Mouse (Mus musculus) lung, postnatal 0 days (tissue): Measurements from ENCODE around the gene Gnpat. TPM values are rescaled to one million over a fixed set of nuclear protein-coding genes. Genes with fewer than 3 reads are reported as not detected.

Experiments
- ATAC-seq: fragments of 200-750 bp; cut with Nextera tagmentation; 2 replicates; pipeline ENCODE4 v1.8.0; 2017; ENCODE audit warnings: moderate library complexity
- DNase-seq: peaks from one replicate; pipeline ENCODE4 v3.0.0-alpha.2; 2016; ENCODE audit warnings: low spot score
- H3K27ac ChIP-seq: fragments of 300-500 bp; sonication (generic); 2 replicates; pipeline ENCODE4 v1.5.1; 2014; ENCODE audit warnings: antibody characterized with exemption, mild to moderate bottlenecking, low read length, mixed read lengths
- H3K27me3 ChIP-seq: fragments of 300-500 bp; sonication (generic); replicated peaks from 2 replicates; pipeline ENCODE4 v1.6.1; 2014; ENCODE audit warnings: low read length, mixed read lengths; ENCODE audit not compliant: insufficient read depth
- H3K36me3 ChIP-seq: fragments of 300-500 bp; sonication (generic); 2 replicates; pipeline ENCODE4 v1.6.1; 2014; ENCODE audit warnings: low read length, mixed read lengths; ENCODE audit not compliant: insufficient read depth
- H3K4me1 ChIP-seq: fragments of 300-500 bp; sonication (generic); 2 replicates; pipeline ENCODE4 v1.6.1; 2014; ENCODE audit warnings: antibody characterized with exemption, low read depth, low read length, mixed read lengths; ENCODE audit not compliant: insufficient read depth
- H3K4me2 ChIP-seq: fragments of 300-500 bp; sonication (generic); replicated peaks from 2 replicates; pipeline ENCODE4 v1.6.1; 2014; ENCODE audit warnings: low read depth, mild to moderate bottlenecking, low read length, moderate library complexity, mixed read lengths
- H3K4me3 ChIP-seq: fragments of 300-500 bp; sonication (generic); 2 replicates; pipeline ENCODE4 v1.5.1; 2014; ENCODE audit warnings: low read depth, low read length
- H3K9ac ChIP-seq: fragments of 300-500 bp; sonication (generic); replicated peaks from 2 replicates; pipeline ENCODE4 v1.6.1; 2014; ENCODE audit warnings: low read depth, mild to moderate bottlenecking
- H3K9me3 ChIP-seq: fragments of 300-500 bp; sonication (generic); 2 replicates; pipeline ENCODE4 v1.6.1; 2016; ENCODE audit warnings: low read length, mixed read lengths
- CTCF ChIP-seq: IDR thresholded peaks from 2 replicates; pipeline ENCODE4 v1.5.1; 2016; ENCODE audit warnings: antibody characterized with exemption, mild to moderate bottlenecking
- EP300 ChIP-seq: IDR thresholded peaks from 2 replicates; pipeline ENCODE4 v1.6.1; 2016; ENCODE audit warnings: antibody characterized with exemption, mild to moderate bottlenecking, control low read depth
- WGBS: fragments of 180-500 bp; shearing (Covaris S2); extraction: QIAGEN DNeasy Blood & Tissue Kit; methylation state at CpG from one replicate; pipeline ENCODE4 v1.1.7; 2014; 5-methylcytosine and 5-hydroxymethylcytosine counted together
- polyA plus RNA-seq: library from polyadenylated mRNA; unstranded; fragments of >200 nt; fragmentation: Nextera tagmentation; extraction: Ambion mirVana; gene quantifications from 2 replicates; pipeline ENCODE4 v1.2.1, GENCODE M21; 2015

The Gnpat gene
- polyA plus RNA-seq, 1 experiment from 2014 or later: 71.5 TPM

DNA sequence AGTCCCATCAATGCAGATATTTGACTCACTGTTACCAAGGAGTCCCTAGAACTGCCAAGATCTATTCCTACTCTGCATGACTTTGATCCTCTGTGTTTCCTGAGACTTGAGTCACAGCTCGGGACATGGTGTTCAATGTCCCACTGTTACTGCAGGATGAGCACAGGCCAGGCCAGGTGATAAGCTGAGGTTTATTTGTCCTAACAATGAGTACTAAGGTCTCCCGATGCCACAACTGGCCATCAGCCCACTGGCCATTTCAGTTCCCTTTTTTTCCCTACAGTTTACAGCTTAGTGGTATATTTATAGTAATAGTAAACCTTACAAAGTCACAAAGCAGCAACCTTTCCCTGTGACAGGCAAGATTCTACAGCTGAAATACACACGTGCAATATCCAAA is 69.6 kb downstream of the Gnpat start:
- H3K4me3 ChIP-seq: no peak overlapping the region
- no peaks in the 10 kb centered on the region for H3K9me3 ChIP-seq
- TF ChIP-seq CTCF: no peak
- no peak for TF ChIP-seq EP300
- ATAC-seq (no peak), DNase-seq (no peak)
- H3K4me1 ChIP-seq: no peaks in the 10 kb centered on the region
- no peak overlapping the region for H3K4me2 ChIP-seq
- WGBS: 62% methylated on average over 3 of the region's 3 CpGs
- no peaks in the 10 kb centered on the region for H3K36me3 ChIP-seq
- H3K27ac ChIP-seq: no peak overlapping the region
- no peaks in the 10 kb centered on the region for H3K27me3 ChIP-seq
- no peak overlapping the region for H3K9ac ChIP-seq

DNA sequence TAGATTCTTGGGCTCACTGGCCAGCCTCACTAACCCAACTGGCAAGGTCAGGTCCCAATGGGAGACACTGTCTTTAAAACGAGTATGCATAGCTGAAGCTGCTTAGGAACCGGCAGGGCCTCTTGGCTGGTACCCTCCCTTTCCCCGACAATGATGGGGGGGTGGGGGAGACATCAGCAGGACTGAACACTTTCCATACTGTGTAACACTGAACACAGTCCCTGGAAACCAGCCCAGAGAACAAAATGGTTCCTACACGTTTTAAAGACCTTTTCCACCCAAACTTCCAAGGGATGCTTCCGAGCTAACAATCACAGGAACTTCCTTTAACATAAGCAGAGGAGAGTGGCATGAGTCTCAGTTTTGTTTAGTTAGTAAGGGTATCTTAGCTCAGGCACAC is 72.3 kb downstream of the Gnpat start:
- no peak overlapping the region for H3K27ac ChIP-seq
- H3K4me1 ChIP-seq: no peaks in the 10 kb centered on the region
- no peaks in the 10 kb centered on the region for H3K27me3 ChIP-seq
- H3K36me3 ChIP-seq: no peaks in the 10 kb centered on the region; the same call in 1 of the 2 replicates
- H3K9me3 ChIP-seq: no peaks in the 10 kb centered on the region
- WGBS: 63% methylated on average over 5 of the region's 5 CpGs
- no peak overlapping the region for H3K4me3 ChIP-seq
- DNase-seq: no peak
- no peak for ATAC-seq
- no peak overlapping the region for H3K4me2 ChIP-seq
- TF ChIP-seq EP300 (no peak), CTCF (no peak)
- no peak overlapping the region for H3K9ac ChIP-seq

DNA sequence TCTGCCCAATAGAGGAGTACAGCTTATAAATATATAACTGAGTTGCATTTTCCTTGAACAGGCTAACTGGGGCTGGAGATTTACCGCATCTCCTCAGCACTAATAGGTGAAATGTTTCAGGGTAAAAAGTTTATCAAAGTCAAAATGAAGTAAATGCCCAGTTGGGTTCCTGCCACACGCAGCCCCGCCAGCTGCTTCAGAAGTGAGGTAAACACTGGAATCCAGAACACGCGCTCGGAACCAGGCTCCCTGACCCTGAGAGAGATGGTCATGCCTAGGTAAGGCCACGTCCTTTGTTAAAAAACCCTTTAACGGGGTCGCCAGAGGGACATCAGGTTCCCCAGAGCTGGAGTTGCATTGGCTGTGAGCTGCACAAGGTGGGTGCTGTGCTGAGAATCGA is 73.9 kb downstream of the Gnpat start:
- TF ChIP-seq EP300 (no peak), CTCF (no peak)
- no peak for ATAC-seq
- Histone ChIP-seq H3K9ac (no peak overlapping the region), H3K4me2 (no peak overlapping the region), H3K27me3 (no peaks in the 10 kb centered on the region), H3K4me3 (no peak overlapping the region), H3K4me1 (no peaks in the 10 kb centered on the region), H3K9me3 (no peaks in the 10 kb centered on the region), H3K36me3 (peaks cover 8% of the 10 kb centered on the region), H3K27ac (no peak overlapping the region)
- 90% methylated on average over 10 of the region's 10 CpGs for WGBS
- no peak for DNase-seq

DNA sequence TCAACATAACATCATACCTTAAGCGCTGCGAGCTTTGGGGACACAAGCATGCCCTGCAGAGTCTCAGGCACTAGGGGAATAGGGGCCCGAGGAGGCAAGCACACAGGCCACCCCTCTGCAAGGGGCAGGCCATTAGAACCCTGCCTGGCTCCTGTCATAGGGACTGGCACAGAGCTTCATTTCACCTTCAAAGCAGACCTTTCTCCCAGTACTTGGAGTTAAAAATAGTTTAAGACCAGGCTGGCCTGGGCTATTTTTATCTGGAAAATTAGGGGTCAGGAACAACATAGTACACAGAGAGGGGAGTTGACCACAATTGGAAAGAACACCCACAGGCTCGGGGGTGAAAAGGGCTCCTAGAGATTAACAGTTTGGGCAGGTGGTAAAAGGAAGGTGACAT is 74.5 kb downstream of the Gnpat start:
- no peak overlapping the region for H3K4me2 ChIP-seq
- H3K36me3 ChIP-seq: peaks cover 9% of the 10 kb centered on the region
- no peaks in the 10 kb centered on the region for H3K4me1 ChIP-seq
- DNase-seq (no peak), ATAC-seq (no peak)
- H3K9ac ChIP-seq: no peak overlapping the region
- H3K9me3 ChIP-seq: no peaks in the 10 kb centered on the region
- no peaks in the 10 kb centered on the region for H3K27me3 ChIP-seq
- TF ChIP-seq EP300: no peak
- TF ChIP-seq CTCF: no peak
- H3K4me3 ChIP-seq: no peak overlapping the region
- 86% methylated on average over 4 of the region's 4 CpGs for WGBS
- no peak overlapping the region for H3K27ac ChIP-seq

Other genes with a start within 250 kb of the Gnpat start
- 25.2 and 26.0 TPM in 2 replicates for gene 2310022B05Rik, start 199.7 kb upstream of the Gnpat start, polyA plus RNA-seq
- gene Ttc13, start 141.1 kb upstream of the Gnpat start, polyA plus RNA-seq: 24.0 and 30.7 TPM in 2 replicates
- 14.6 and 15.0 TPM in 2 replicates for gene Arv1, start 140.9 kb upstream of the Gnpat start, polyA plus RNA-seq
- gene Fam89a, start 111.2 kb upstream of the Gnpat start, polyA plus RNA-seq: 3.0 and 3.9 TPM in 2 replicates
- gene Trim67, start 69.9 kb upstream of the Gnpat start, polyA plus RNA-seq: 1.5 and 1.7 TPM in 2 replicates
- gene 2810004N23Rik, start 87 bp downstream of the Gnpat start, polyA plus RNA-seq: 18.0 and 18.2 TPM in 2 replicates
- 7.0 and 7.7 TPM in 2 replicates for gene Exoc8, start 34.7 kb downstream of the Gnpat start, polyA plus RNA-seq
- 6.9 TPM in 2 replicates for gene Sprtn, start 34.9 kb downstream of the Gnpat start, polyA plus RNA-seq
- 7.7 and 8.8 TPM in 2 replicates for gene Egln1, start 86.3 kb downstream of the Gnpat start, polyA plus RNA-seq
- gene Tsnax, start 150.0 kb downstream of the Gnpat start, polyA plus RNA-seq: 60.6 and 63.3 TPM in 2 replicates
- gene Disc1, start 191.2 kb downstream of the Gnpat start, polyA plus RNA-seq: 0.97 and 1.0 TPM in 2 replicates